Mouse (Mus musculus): ENCODE results near the gene Bag5.
"Not testable (repeated sequence)": the region's sequence is repeated elsewhere in the genome, so short reads cannot be mapped to it uniquely, and the experiment has no call there.

Bag5 gene

DNA sequence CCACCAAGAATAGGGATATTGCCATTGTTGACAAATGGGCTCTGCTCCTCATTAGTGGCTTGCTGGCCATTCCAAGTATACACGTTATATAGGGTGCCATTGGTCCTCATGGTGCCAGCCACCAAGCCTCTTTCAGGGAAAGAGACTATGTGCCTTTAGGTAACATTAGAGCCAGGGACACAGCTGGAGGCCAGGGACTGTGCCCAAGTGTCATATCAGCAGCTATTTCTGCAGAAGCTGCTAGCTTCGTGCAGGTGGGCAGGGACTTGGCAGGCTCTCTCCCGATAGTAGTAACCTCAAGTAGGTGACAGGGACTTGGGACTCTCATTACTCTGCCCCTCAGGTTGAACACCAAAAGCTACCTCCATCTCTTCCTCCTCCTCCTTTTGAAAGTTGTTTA, 21.9 kb upstream of the Bag5 start:
- DNase-seq, result no peak

DNA sequence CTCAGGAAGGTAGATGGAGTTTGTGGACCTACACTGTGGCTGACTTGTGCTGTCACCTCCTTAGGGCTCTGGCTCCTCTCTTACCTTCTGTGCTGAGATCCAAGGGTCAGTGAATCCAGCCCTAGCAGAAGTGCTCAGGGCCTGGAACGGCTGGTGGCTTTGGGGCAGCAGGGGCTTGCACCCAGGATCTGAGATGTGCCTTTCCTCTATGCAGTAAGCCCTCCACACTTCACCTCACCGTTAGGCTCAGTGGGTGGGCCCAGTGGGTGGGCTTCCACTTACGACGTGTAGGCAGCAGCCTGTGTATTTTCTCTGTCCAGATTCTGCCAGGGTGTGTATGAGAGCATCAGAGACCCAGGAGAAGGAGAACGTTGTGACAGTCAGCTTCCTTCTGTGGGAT, 19.9 kb upstream of the Bag5 start:
- no peak for DNase-seq

DNA sequence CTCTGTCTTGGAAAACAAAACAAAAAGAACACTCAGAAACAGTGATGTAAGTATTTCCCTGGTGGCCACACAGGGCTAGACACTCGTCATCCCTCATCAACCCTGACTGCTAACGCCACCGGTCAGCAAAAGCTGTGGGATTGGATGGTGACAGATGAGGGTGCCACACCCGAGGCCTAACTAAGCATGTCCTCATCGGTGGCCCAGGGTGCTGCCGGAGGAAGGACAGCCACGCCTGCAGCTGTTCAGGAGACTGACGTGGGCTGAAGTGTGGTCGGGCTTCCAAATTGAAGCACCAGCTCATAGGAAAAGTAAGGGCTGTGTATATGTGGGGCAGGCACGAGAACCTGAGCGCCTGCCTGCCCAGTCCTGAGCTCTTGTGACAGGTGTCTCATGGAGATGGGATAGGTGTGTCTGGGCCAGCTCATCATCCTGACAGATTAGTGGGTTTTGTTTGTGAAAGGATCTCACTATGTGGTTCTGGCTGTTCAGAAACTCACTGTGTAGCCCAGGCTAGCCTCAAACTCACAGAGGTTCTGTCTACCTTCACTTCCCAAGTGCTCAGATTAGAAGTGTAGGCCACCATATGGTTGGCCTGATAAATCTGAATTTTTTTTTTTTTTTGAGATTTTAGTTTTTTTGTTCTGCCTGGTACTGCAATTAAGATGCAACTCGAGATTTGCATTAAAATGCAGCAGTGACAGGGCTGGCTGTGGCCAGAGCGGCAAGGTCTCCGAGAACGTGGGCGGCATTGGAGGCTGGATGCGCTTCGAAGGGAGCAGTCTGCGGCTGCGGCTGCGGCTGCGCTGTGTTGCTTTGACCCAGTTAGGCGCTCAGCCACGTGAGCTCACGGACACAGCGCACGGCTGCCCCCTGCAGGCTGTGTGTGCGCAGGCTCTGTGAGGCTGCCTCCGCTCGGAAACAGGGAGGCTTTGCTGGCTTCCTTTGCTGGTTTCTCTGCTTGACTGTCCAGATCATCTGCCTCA, 19.1 kb upstream of the Bag5 start:
- DNase-seq, result peak; percentile 91

DNA sequence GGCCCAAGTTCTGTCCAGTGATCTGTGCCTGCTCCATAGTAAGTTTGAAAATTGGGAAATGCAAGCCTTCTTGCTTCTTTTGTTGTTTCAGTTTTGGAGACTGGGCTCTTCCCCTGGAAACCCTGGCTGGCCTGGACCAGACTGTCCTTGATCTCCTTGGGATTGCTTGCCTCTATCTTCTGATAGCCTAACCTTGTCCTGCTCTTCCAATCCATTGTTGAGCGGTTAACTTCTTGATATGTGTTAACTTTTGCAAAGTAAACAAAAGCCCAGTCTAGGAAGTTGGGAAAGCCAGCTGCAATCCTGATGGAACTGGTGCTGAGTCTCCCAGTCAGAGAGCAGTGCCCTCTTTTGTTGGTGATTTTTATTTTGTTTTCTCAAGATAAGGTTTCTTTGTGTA, 14.9 kb upstream of the Bag5 start:
- no peak for DNase-seq

DNA sequence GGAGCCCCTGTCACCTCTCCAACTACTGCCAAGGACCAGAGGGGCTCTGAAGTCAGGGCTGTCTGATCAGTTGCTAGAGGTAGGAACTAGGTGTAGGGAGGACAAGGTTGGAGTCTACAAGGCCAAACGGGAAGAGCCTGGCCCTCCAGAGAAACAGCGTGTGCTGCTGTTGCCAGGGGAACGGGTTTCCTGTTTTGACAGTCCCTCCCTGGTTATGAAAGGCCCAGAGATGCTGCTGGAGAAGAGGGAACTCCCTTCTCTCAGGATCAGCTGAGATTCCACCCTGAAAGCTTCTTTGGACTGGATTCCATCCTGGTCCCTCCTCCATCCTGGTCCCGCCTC, 13.0 kb upstream of the Bag5 start:
- no peak for DNase-seq

DNA sequence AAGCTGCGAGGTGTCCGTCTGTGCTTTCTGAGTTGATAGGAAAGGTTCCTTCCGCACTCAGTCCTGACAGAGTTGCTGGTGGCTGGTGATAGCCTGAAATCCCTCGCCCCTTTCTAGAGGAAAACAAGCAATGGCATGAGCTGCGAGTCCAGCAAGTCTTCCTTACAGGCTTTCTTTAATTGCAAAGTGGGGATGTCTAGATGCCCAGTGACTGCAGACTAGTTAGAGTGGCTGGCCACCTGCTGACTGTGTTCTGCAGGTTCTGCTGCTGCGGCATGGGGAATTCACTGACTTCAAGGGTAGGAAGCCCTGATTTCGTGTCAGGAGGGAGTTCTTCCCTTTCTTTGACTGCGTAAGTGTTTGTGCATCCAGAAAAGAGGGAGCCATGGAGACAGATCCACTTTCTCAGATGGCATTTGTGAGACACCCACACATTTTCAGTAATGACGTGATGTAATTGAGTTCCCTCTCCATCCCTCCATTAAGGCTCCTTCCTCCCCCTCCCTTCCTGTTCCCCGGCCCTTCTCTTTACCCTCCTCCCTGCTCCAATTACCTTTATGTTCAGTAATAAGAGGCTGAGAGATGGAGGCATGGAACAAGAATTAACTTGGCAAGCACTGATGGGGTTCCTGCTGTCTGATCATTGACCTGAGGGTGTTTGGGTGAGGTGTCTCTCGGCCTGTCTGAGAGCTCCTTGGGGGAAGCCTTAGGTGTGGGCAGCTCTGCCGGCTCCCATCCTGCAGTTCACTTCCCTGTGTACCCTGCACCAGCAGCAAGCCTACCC, 12.5 kb upstream of the Bag5 start:
- no peak for DNase-seq

DNA sequence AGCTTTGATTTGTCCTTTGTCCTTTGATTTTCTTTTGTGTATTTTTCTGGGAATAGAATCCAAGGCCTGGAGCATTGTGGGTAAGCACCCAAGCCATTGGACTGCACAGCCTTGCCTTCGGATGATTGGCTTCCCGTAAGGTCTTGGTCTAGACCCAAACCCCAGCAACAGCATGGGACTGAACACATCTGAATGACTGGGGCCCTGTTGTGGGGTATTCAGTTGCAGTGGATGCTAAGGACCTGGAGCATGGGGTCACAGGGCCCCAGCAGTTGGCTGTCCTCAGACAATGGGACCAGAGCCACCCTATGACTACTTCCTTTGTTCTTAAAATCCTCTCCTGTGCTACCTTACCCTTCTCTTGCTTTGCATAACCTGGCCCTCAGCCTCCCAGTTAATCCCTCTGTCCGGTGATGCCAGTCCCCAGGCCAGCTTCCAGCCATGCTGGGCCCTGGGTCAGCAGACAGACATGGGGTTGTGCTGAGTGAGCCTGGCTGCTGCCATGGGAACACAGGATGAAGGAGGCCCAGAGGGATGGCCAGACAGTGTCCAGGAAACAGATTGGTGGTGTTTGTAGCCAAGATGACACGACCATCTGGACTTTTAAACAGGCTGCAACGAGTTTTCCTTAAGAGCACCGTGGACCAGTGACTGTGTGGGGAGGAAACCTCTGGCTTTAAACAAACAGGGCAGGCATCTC, 11.7 kb upstream of the Bag5 start:
- DNase-seq, result no peak

DNA sequence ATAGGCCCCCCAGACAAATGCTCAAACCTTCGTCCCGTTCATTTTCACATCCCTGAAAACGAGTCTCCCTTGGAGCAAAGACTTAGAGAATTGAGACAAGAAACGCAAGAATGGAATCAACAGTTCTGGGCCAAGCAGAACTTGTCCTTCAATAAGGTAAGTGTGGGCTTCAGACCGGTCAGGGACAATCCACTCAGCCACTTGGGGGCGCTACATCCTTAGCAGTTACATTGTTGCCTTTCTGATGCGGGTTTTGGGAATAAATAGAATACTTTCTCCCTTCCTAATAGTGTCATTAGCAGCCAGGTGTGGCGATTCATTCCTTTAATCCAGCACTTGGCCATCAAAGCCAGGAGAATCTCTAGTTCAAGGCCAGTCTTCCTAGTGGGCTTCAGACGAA, 9.6 kb upstream of the Bag5 start:
- peak; percentile 42 for DNase-seq

DNA sequence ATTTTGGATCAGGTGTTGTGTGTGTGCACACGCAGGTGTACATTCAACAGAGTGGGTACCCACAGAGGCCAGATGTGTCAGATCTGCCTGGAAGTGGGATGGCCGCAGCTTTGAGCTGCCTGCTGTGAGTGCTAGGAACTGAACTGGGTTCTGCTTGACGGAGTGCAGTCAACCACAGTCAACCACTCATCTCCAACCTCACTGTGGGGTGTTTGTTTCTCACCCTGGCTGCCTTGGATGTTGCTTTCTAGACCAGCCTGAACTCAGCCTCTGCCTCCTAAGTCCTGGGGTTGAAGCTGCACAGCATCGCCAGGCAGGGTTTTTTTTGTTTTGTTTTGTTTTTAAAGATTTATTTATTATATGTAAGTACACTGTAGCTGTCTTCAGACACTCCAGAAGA, 7.2 kb upstream of the Bag5 start:
- DNase-seq, result no peak

DNA sequence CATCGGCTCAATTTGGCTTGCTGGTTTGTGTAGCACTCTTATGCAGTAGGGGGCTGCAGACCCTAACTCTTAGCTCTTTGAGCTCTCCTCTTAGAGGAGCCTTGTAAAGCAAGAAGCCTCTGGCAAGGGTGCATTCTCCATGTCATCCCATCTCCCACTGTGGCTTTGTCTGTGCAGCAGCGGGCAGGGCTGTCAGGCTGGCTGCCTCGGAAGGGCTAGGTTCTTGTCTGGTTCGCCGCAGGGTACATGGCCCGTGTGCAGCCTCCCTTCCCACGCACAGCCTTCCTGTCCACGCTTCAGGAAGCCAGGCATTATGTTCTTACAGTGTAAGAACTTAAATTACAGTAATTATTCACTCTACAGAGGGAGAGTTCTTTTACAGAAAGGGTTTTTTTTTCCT, 5.6 kb upstream of the Bag5 start:
- no peak for DNase-seq

DNA sequence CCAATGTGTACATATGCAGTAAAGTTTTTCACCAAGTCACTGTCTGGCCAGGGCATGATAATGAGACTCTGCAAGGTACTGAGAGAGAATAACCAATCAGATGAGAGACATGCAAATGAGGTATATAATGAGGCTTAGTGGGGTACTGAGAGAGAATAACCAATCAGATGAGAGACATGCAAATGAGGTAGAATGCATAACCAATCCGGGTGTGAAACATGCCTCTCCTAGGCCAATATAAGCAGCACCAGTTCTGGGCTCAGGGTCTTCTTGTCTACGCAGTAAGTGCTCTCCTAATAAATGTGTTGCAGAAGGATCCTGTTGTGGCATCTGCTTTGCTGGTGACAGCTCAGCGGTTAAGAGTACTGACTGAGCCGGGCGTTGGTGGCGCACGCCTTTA, 3.4 kb upstream of the Bag5 start:
- DNase-seq, result no peak

DNA sequence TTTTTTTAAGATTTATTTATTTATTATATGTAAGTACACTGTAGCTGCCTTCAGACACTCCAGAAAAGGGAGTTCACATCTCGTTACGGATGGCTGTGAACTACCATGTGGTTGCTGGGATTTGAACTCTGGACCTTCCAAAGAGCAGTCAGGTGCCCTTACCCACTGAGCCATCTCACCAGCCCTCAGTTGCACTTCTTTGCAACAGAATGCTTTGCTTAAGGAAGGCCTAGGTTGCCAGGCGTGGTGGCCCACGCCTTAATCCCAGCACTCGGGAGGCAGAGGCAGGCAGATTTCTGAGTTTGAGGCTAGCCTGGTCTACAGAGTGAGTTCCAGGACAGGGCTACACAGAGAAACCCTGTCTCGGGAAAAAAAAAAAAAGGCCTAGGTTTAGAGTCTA, 823 bp upstream of the Bag5 start:
- DNase-seq, result not testable (repeated sequence)

DNA sequence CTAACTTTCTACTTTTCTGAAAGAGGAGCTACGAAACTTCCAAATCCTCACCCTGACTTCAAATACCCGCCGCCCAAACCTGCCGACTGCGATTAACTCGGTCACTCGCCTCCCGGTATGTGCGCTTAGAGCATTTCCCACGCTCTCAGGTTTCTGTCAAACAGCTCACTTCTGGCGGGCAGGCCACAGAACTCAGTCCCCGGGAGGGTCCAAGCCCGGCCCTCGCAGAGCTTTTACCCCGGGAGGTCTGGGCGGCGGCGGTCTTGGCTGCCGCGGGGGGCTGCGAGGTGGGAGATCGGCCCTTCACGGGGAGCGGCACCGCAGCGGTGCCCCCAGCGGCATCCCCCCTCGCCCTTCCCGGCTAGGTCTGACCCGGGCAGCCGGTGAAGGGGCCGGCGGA, 581 bp downstream of the Bag5 start:
- peak; percentile 51 for DNase-seq

DNA sequence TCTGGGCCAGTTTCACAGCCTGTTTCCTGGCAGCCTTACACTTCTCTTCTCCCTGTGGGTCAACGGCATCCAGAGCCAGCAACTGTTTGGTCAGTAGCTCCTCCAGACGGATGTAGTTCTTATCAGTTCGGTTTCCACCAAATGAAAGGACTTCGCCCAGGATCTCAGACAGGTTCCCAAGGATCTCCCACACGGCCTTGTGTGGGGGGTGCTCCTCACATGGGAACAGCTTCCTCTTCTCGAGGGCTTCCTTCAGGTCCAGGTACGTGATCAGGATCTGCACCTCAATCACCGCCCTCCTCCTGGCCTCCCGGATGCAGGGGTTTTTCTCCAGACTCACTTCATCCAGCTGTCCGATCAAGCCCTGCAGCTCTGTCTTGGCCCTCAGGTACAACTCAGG, 3.0 kb downstream of the Bag5 start:
- DNase-seq, result no peak

DNA sequence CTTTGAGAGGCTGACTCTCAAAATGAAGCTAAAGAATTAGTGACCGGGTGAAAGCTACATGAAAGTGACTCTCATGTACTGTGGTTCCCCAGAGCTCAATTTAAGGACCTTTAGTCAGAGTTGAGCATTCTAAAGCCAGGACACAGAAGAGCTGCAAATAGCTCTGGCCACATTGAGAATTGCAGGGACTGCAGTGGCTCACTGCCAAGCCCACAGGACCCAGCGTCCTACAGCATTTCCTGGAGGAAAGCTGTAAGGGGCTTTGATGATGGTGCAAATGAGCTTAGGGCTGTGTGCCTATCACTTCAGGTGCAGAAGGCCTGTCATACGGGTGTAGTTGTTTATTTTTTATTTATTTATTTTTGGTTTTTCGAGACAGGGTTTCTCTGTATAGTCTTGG, 4.9 kb downstream of the Bag5 start:
- no peak for DNase-seq

DNA sequence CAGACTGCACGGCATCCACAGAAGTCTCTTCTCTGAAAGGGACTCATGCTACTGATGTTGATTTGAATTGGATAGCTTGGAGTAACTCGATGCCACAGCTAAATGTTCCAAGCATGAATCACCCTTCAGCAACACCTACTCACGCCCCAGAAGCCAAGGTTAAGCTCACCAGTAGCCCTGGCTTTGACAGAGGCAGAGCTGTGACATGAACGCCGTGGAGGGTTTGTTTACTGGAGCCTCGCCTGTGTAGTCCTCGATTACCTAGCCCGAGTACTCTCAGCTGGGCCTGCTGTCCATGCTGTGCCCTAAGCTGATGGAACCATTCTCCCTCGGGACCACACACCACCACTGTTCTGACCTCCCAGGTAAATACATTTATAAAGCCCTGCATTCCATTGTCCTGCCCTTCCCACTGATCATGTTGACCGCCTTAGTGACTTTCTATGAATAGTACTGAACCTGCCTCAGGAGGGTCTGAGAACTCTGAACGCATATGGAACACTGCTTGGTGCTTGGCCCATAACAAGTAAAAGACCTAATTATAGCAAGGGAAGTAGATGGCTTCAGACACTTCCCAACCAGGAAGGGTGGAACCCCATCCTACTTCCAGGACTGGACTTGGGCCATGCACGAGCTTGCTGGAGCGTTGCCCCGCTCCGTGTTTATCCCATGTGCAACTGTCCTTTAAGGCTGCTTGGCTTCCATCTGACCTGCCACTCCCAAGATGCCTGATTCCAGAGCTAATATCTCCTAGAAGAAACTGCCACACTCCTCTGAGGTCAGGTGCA, 7.7 kb downstream of the Bag5 start:
- DNase-seq, result no peak

DNA sequence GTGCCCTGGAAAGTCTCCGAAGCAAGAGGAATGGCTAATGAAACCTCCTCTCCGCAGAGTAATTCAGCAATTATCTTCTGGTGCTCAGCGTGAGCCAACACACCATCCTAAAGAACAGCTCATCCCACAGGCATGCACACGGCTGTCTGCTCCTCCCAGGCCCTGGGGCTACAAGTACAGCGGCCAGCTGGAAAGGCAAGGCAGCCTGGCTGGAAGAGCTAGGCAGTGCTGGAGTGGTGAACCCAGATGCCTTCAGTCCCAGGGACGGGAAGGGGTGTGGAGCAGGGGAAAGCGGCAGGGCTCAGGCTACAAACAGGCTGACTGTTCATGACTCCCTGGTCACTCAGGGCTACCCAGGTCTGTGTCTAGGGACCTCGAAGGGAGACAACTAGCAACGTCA, 8.4 kb downstream of the Bag5 start:
- no peak for DNase-seq

DNA sequence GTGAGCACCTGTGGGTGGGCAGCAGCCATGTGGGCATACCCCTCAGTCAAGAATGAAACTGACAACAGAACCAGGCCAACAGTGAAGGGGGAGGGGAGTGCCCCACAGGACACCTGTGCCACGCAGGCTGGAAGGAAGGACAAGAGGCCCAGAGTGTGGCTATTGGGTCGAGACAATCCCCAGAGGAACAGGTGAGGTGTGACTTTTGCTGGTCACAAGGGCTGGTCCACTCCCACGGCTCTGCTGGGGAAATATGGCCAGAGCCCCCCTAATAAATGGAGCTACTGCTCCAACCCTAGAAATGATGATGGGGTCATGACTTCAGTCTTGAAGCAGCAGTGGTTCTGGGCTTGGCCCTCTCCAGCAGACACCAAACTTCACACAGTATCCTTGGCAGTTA, 9.8 kb downstream of the Bag5 start:
- DNase-seq, result no peak

DNA sequence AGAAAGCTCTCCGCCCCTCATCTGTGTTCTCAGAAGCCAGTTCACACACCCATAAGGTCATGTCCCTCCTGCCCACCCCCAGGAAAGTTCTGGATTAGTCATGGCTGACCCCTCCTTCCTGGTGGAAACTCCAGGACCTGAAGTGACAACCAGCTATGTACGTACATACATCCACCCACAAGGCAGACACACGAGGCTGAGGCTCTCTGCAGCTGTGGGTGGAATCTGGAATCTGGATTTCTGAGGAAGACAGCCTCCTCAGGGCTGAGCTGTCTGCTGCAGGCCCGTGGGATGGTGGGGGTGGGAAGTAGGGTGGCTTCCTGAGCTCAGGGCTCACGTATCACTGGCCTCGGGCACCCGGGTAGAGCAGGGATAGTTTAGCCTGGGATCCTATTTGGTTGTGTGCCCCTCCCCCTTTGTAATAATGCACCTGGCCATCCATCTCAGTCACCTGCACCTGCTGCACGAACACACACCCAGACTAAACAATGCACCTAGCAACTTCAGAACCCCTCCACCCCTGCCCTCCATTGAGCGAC, 12.1 kb downstream of the Bag5 start:
- no peak for DNase-seq

DNA sequence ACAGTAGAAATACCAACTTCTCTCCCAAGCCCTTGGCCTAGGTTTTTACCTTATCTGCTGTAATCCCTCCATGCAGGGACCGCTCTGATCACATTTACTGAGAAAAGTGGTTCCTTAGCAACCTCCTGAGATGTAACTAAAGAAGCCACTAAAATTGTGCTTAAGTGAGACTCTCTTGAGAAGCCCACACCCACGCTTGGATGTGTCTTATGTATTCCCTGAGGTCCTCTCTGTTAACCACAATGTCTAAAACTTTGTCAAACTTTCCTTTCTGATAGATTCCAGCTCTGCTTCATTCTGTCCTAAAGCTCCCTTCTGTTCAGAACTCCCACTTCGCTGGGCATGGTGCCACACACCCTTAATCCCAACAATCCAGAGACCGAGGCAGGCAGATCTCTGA, 13.5 kb downstream of the Bag5 start:
- DNase-seq, result no peak

DNA sequence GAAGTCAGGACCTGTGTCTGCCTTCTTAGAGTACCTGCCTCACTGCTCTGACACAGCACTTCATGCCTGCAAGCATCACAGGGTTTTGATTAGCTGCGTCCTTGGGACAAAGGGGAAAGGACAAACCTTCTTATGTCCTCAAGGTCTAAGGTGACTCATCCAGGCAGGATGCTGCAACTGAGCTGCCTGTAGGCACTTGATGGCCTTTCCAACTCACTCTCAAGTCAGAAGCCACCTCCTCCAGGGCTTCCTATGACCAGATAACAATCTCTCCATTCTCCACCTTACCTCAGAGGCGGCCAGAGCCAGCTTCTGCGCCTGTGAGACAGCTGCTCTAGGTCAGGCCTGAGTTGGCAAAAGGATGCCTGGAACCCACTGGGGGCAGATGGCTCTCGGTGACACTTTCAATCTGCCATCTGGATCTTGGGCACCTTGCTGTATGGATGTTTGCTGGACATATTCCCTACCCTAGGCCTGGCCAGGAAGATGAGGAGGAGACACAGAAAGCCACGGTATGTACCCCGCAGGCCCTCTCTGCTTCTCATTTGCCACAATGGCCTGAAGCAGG, 14.6 kb downstream of the Bag5 start:
- no peak for DNase-seq

DNA sequence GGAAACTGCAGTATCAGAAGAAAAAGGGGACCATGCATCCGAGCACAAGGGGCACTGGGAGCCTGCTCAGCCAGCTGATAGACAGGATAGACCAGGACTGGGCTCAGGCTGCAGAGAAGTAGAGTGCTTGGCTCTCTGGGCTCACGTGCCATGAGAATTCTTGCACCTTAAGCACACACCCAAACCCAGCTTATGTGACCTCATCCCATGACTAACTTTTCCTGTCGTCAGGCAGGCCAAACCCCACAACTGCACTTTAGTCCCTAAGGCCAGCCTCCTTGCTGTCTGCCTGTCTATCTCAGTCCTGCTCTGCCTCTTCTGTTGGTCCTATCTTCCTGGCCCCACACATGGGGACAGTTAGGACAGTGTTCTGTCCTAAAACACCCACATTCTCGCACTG, 15.3 kb downstream of the Bag5 start:
- DNase-seq, result no peak
